In the genomic region with DNA sequence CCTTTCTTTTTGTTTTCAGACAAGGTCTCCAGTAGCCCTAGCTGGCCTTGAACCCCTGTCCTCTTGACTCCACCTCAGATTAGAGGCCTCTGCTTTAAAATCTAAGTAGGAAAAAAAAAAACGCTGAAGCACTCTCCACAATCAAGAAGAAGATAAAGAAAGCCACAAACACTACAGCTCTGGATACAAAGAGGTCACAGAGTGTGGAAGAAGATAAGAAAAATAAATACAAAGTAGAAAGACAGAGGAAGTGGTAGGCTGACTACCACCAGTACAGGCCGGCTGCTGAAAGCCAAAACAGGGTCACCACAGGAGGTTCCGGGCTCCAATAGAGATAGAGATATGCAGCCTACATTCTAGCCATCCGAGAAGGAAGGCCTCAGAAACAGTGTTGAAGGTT, we compare ENCODE assay signal across 12 mouse cellular contexts.
A peak's percentile ranks its signal among the peaks of the same experiment; 100 is the strongest.
DNase-seq lines count a peak whose midpoint lies in the region; ATAC-seq and TF ChIP-seq lines count a peak whose summit lies in the region.
"Had no signal": no experiment of that assay in that cellular context is flagged by ENCODE, and none has a peak within 500 bp of the region (broad histone marks: within the 10 kb centered on the region; RNA-seq: fewer than 3 reads in every experiment).

No protein-coding gene starts in this region.

- peaks cover 0 to 23% of the 10 kb centered on the region in 2 experiments; a peak in 2 of 4 replicates for H3K36me3 ChIP-seq in MEL (ENCODE audit: control insufficient read depth in 1 of 2, insufficient read depth in 2 of 2, low read length in 2 of 2)
- H3K36me3 ChIP-seq in small intestine, adult 2 months (ENCODE audit: control insufficient read depth, insufficient read depth, low read length) = 0 out of 2 replicates have a peak, but pooled peaks cover 4% of the 10 kb centered on the region
- peaks cover 8% of the 10 kb centered on the region; the same call in 1 of the 2 replicates for H3K36me3 ChIP-seq in kidney, embryonic 14.5 days (ENCODE audit: control insufficient read depth, insufficient read depth, low read length)

- 0 out of 4 replicates have a peak, but pooled peaks of 1 of the 2 experiments have one; percentile 29 for TF ChIP-seq POLR2A in MEL (IDR thresholded peaks at IDR 0.05; ENCODE audit: control insufficient read depth in 1 of 2, insufficient read depth in 1 of 2, low read depth in 1 of 2, low read length in 2 of 2, poor library complexity in 1 of 2)
- TF ChIP-seq POLR2A in small intestine, adult 2 months (IDR thresholded peaks at IDR 0.05; ENCODE audit: low read depth, low read length) = no peak

- H3K9ac ChIP-seq in MEL (ENCODE audit: control insufficient read depth, low read depth, low read length, poor library complexity, severe bottlenecking) = no peak overlapping the region
- H3K9ac ChIP-seq in kidney, embryonic 14.5 days (ENCODE audit: low read depth, low read length) = no peak overlapping the region
- H3K9ac ChIP-seq: kidney, embryonic 15.5 days; neural tube, embryonic 12.5 days had no signal

- no peak for ATAC-seq in erythroblast, adult 5-6 weeks (replicated peaks; ENCODE audit: low FRiP score, poor library complexity, severe bottlenecking)
- ATAC-seq in kidney, embryonic 14.5 days (ENCODE audit: low FRiP score, low TSS enrichment) = no peak
- ATAC-seq: forebrain, embryonic 16.5 days had no signal

- TF ChIP-seq RAD21 in MEL (IDR thresholded peaks at IDR 0.05; ENCODE audit: low read depth, low read length) = no peak

- no peak overlapping the region for H3K4me2 ChIP-seq in kidney, embryonic 14.5 days (replicated peaks; ENCODE audit: low read depth, low read length)
- H3K4me2 ChIP-seq: kidney, embryonic 15.5 days; neural tube, embryonic 12.5 days had no signal

- DNase-seq in ovary, adult 18-20 months (ENCODE audit: low spot score) = peak; percentile 53
- DNase-seq in ovary, postnatal 36 days (ENCODE audit: low spot score) = no peak
- DNase-seq in MEL (ENCODE audit: low read depth, low spot score) = peak; percentile 91
- DNase-seq in liver = peak; percentile 34
- no peak for DNase-seq in left cerebral cortex, adult 8-10 months (ENCODE audit: low spot score in 2 of 2)
- DNase-seq: lung, postnatal 14 days had no signal

- no peaks in the 10 kb centered on the region for H3K27me3 ChIP-seq in MEL (ENCODE audit: control insufficient read depth in 1 of 2, insufficient read depth in 2 of 2, low read length in 2 of 2)
- H3K27me3 ChIP-seq in small intestine, adult 2 months (ENCODE audit: control insufficient read depth, insufficient read depth, low read length) = no peaks in the 10 kb centered on the region
- H3K27me3 ChIP-seq in kidney, embryonic 14.5 days (ENCODE audit: control insufficient read depth, insufficient read depth, low read length) = no peaks in the 10 kb centered on the region
- H3K27me3 ChIP-seq: kidney, embryonic 15.5 days; neural tube, embryonic 12.5 days had no signal

- no peak for TF ChIP-seq CTCF in MEL (IDR thresholded peaks at IDR 0.05 in 2 of 3, conservative IDR thresholded peaks at IDR 0.05 in 1 of 3; ENCODE audit: control insufficient read depth in 1 of 3, insufficient read depth in 1 of 3, low read depth in 2 of 3, low read length in 3 of 3, poor library complexity in 1 of 3, severe bottlenecking in 1 of 3)
- no peak for TF ChIP-seq CTCF in small intestine, adult 2 months (IDR thresholded peaks at IDR 0.05; ENCODE audit: extremely low read depth, insufficient read length, insufficient replicate concordance, low read depth, low read length)

- WGBS in small intestine, adult 2 months = 33% methylated on average over 4 of the region's 4 CpGs
- 65% methylated on average over 4 of the region's 4 CpGs for WGBS in kidney, embryonic 14.5 days

- H3K4me3 ChIP-seq in MEL (ENCODE audit: control insufficient read depth in 1 of 2, insufficient read depth in 1 of 2, low read depth in 2 of 2, low read length in 2 of 2) = no peak overlapping the region
- H3K4me3 ChIP-seq in small intestine, adult 2 months (ENCODE audit: low read depth, low read length) = no peak overlapping the region
- no peak overlapping the region for H3K4me3 ChIP-seq in kidney, embryonic 14.5 days (ENCODE audit: low read length)
- H3K4me3 ChIP-seq: kidney, embryonic 15.5 days; neural tube, embryonic 12.5 days had no signal

- H3K4me1 ChIP-seq in MEL (ENCODE audit: control insufficient read depth in 1 of 2, insufficient read depth in 2 of 2, low read length in 2 of 2) = peaks cover 0 to 33% of the 10 kb centered on the region in 2 experiments
- peaks cover 9% of the 10 kb centered on the region; the same call in 1 of the 2 replicates for H3K4me1 ChIP-seq in small intestine, adult 2 months (ENCODE audit: control insufficient read depth, insufficient read depth, insufficient read length, low read length)
- H3K4me1 ChIP-seq in kidney, embryonic 14.5 days (ENCODE audit: control insufficient read depth, insufficient read depth, low read length) = peaks cover 1% of the 10 kb centered on the region
- H3K4me1 ChIP-seq: neural tube, embryonic 12.5 days had no signal

- H3K9me3 ChIP-seq in MEL (replicated peaks; ENCODE audit: insufficient read depth, low read length) = no peaks in the 10 kb centered on the region
- H3K9me3 ChIP-seq in kidney, embryonic 14.5 days (ENCODE audit: control insufficient read depth, low read length) = no peaks in the 10 kb centered on the region

- peak overlapping the region; percentile 82 for H3K27ac ChIP-seq in MEL (ENCODE audit: control insufficient read depth, low read depth, low read length)
- H3K27ac ChIP-seq in small intestine, adult 2 months (ENCODE audit: insufficient read depth, low read depth, low read length) = peak overlapping the region; percentile 6; the same call in 1 of the 2 replicates
- no peak overlapping the region for H3K27ac ChIP-seq in kidney, embryonic 14.5 days (ENCODE audit: low read depth, low read length)
- H3K27ac ChIP-seq: kidney, embryonic 15.5 days; neural tube, embryonic 12.5 days had no signal

- TF ChIP-seq EP300 in MEL (IDR thresholded peaks at IDR 0.05; ENCODE audit: low read depth in 1 of 2, low read length in 2 of 2) = peak; percentile 94 to 95

- no peaks in the 10 kb centered on the region for H3K79me2 ChIP-seq in MEL (ENCODE audit: control insufficient read depth, insufficient read depth, low read length, poor library complexity)

TF ChIP-seq in MEL, 35 proteins besides CTCF, POLR2A, EP300 and RAD21:
- TF ChIP-seq SIN3A (IDR thresholded peaks at IDR 0.05; ENCODE audit: low read length) (peak; percentile 82), ETS1 (IDR thresholded peaks at IDR 0.05; ENCODE audit: low read depth, low read length) (peak; percentile 94), USF2 (IDR thresholded peaks at IDR 0.05; ENCODE audit: borderline replicate concordance in 1 of 2, insufficient read depth in 1 of 2, low read depth in 1 of 2, low read length in 2 of 2) (no peak), TCF12 (IDR thresholded peaks at IDR 0.05; ENCODE audit: low read depth, low read length) (peak; percentile 93), TAL1 (IDR thresholded peaks at IDR 0.05; ENCODE audit: low read length) (peak; percentile 84), CHD2 (IDR thresholded peaks at IDR 0.05; ENCODE audit: low read length) (no peak), MYC (IDR thresholded peaks at IDR 0.05; ENCODE audit: low read depth, low read length) (peak; percentile 30; the same call in 1 of the 2 replicates), ZMIZ1 (IDR thresholded peaks at IDR 0.05; ENCODE audit: low read depth, low read length) (no peak), MEF2A (IDR thresholded peaks at IDR 0.05; ENCODE audit: extremely low read depth, insufficient replicate concordance, low read depth, low read length, poor library complexity, severe bottlenecking) (no peak), USF1 (IDR thresholded peaks at IDR 0.05; ENCODE audit: low read depth, low read length) (no peak), TBP (IDR thresholded peaks at IDR 0.05; ENCODE audit: low read depth, low read length) (peak; percentile 48; the same call in 1 of the 2 replicates), BHLHE40 (IDR thresholded peaks at IDR 0.05; ENCODE audit: borderline replicate concordance, low read depth, low read length) (peak; percentile 81; the same call in 1 of the 2 replicates), MXI1 (IDR thresholded peaks at IDR 0.05; ENCODE audit: low read depth, low read length) (peak; percentile 84), MAFK (IDR thresholded peaks at IDR 0.05; ENCODE audit: borderline replicate concordance, low read depth, low read length) (peak; percentile 91), JUND (IDR thresholded peaks at IDR 0.05; ENCODE audit: low read depth, low read length) (0 out of 2 replicates have a peak, but pooled peaks have one; percentile 14), KAT2A (conservative IDR thresholded peaks at IDR 0.05; ENCODE audit: low read depth, low read length) (no peak), GATA1 (IDR thresholded peaks at IDR 0.05; ENCODE audit: low read depth, low read length) (peak; percentile 99), HCFC1 (IDR thresholded peaks at IDR 0.05; ENCODE audit: low read depth, low read length) (0 out of 2 replicates have a peak, but pooled peaks have one; percentile 52), ZNF384 (IDR thresholded peaks at IDR 0.05; ENCODE audit: low read depth, low read length) (peak; percentile 99), MYB (IDR thresholded peaks at IDR 0.05; ENCODE audit: low read depth, low read length) (peak; percentile 43; the same call in 1 of the 2 replicates), MAZ (IDR thresholded peaks at IDR 0.05; ENCODE audit: low read depth, low read length) (0 out of 2 replicates have a peak, but pooled peaks have one; percentile 34), MAX (IDR thresholded peaks at IDR 0.05; ENCODE audit: low read length) (peak; percentile 44; the same call in 1 of the 2 replicates), NELFE (IDR thresholded peaks at IDR 0.05; ENCODE audit: low read depth, low read length) (no peak), POLR2AphosphoS5 (IDR thresholded peaks at IDR 0.05; ENCODE audit: borderline replicate concordance, low read depth, low read length) (no peak), POLR2AphosphoS2 (IDR thresholded peaks at IDR 0.05; ENCODE audit: low read length) (no peak), NRF1 (IDR thresholded peaks at IDR 0.05; ENCODE audit: insufficient read depth, low read depth, low read length, poor library complexity, severe bottlenecking) (no peak), ZKSCAN1 (IDR thresholded peaks at IDR 0.05; ENCODE audit: low read depth, low read length) (no peak), GABPA (IDR thresholded peaks at IDR 0.05; ENCODE audit: low read depth, low read length) (no peak), RCOR1 (IDR thresholded peaks at IDR 0.05; ENCODE audit: low read depth, low read length) (peak; percentile 100)

Comparison
In these comparisons a context has a peak if more than half of its experiments do, and no peak if none do; other contexts are left out.
1. DNase-seq: peak in ovary, adult 18-20 months (single experiment), MEL (single experiment) and liver (single experiment); none in ovary, postnatal 36 days (single experiment) and left cerebral cortex, adult 8-10 months (0 of 2).